Mouse (Mus musculus) right cerebral cortex, postnatal 36 days (tissue): Measurements from ENCODE around the gene Urb2.
A peak's percentile ranks its signal among the peaks of the same experiment; 100 is the strongest.

Experiments
- DNase-seq, 2 experiments: peaks; one replicate each; pipeline ENCODE4 v3.0.0; 2022; ENCODE audit warnings: low spot score in 2 of 2, mixed read lengths in 1 of 2

Gene Urb2

GRCm38 (mm10) chr8:124021237-124022227, at the start of gene Urb2, which contains the start of gene Taf5l:
TSS of gene Urb2 (plus strand) at chr8:124021508.
TSS of gene Taf5l (minus strand) at chr8:124021397.
- DNase-seq = peak; percentile 88 to 91

GRCm38 (mm10) chr8:123973495-123973894, 47.8 kb upstream of the Urb2 start:
- DNase-seq = no peak

- DNase-seq = no peak
Measured at GRCm38 (mm10) chr8:123977499-123977898, 43.8 kb upstream of the Urb2 start.

GRCm38 (mm10) chr8:123978166-123978838, 43.0 kb upstream of the Urb2 start:
- DNase-seq = no peak

GRCm38 (mm10) chr8:123978926-123979325, 42.4 kb upstream of the Urb2 start:
- no peak for DNase-seq

- DNase-seq = no peak
Measured at GRCm38 (mm10) chr8:123980239-123980638, 41.1 kb upstream of the Urb2 start.

- peak in 1 of 2 experiments; percentile 22 for DNase-seq
Measured at GRCm38 (mm10) chr8:123981674-123982073, 39.6 kb upstream of the Urb2 start.

GRCm38 (mm10) chr8:123982291-123982793, 39.0 kb upstream of the Urb2 start:
- DNase-seq = peak in 1 of 2 experiments; percentile 11

GRCm38 (mm10) chr8:123982826-123983400, 38.4 kb upstream of the Urb2 start, which contains the start of gene Abcb10:
TSS of gene Abcb10 (minus strand) at chr8:123983122.
- peak; percentile 64 to 65 for DNase-seq

GRCm38 (mm10) chr8:123988605-123989038, 32.7 kb upstream of the Urb2 start:
- DNase-seq = no peak

GRCm38 (mm10) chr8:123989128-123989527, 32.2 kb upstream of the Urb2 start:
- DNase-seq = no peak

- no peak for DNase-seq
Measured at GRCm38 (mm10) chr8:123990277-123991049, 30.8 kb upstream of the Urb2 start.

- no peak for DNase-seq
Measured at GRCm38 (mm10) chr8:123992587-123992986, 28.7 kb upstream of the Urb2 start.

GRCm38 (mm10) chr8:123993597-123993996, 27.7 kb upstream of the Urb2 start:
- no peak for DNase-seq

- no peak for DNase-seq
Measured at GRCm38 (mm10) chr8:123993997-123994396, 27.3 kb upstream of the Urb2 start.

GRCm38 (mm10) chr8:123999568-123999967, 21.7 kb upstream of the Urb2 start:
- DNase-seq = no peak

GRCm38 (mm10) chr8:124002546-124003108, 18.7 kb upstream of the Urb2 start:
- no peak for DNase-seq

- no peak for DNase-seq
Measured at GRCm38 (mm10) chr8:124007829-124008228, 13.5 kb upstream of the Urb2 start.

- no peak for DNase-seq
Measured at GRCm38 (mm10) chr8:124011580-124011979, 9.7 kb upstream of the Urb2 start.

- DNase-seq = no peak
Measured at GRCm38 (mm10) chr8:124011989-124012586, 9.2 kb upstream of the Urb2 start.
